Mouse (Mus musculus) bone marrow, adult 2 months (tissue): ENCODE measurements around the gene Vcp.

Source experiments
- CTCF ChIP-seq: fragments of 200-500 bp; IDR thresholded peaks from 2 replicates; pipeline ENCODE4 v1.5.1; 2011; ENCODE audit warnings: low read length, control low read depth; ENCODE audit not compliant: control insufficient read depth, insufficient read depth
- POLR2A ChIP-seq: fragments of 200-500 bp; IDR thresholded peaks from 2 replicates; pipeline ENCODE4 v1.6.1; 2011; ENCODE audit warnings: low read depth, mild to moderate bottlenecking, control low read depth, low read length, borderline replicate concordance; ENCODE audit not compliant: control insufficient read depth

DNA sequence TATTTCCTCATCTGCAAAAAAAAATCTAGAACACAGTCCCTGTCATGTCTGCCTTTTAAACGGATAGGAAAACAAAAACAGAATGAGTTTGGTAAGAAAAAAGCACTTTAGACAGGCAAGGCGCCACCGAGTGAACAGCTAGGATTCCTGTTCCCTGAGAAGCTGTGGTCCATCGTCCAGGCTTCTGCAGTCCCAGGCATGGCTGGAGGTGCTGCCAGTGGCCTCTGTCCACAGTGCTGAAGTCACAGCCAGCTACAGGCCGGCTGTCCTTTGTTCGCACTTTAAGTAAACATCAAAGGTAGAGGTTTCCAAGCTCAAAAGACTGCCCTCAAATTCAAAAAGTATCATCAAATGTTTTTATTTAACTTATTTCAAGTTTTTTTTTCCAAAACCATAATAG, 55.3 kb downstream of the Vcp start:
- no peak for TF ChIP-seq CTCF
- TF ChIP-seq POLR2A, result no peak
